Mouse (Mus musculus) cortical plate, adult 2 months (tissue): ENCODE data around the gene Cyb5r2.

ENCODE experiments used
- CTCF ChIP-seq: fragments of 200-500 bp; IDR thresholded peaks from 2 replicates; pipeline ENCODE4 v1.5.1; 2011; ENCODE audit warnings: mild to moderate bottlenecking, control low read depth, low read length; ENCODE audit not compliant: insufficient read depth; ENCODE audit errors: extremely low read depth
- POLR2A ChIP-seq: fragments of 200-500 bp; IDR thresholded peaks from 2 replicates; pipeline ENCODE4 v1.6.1; 2011; ENCODE audit warnings: mild to moderate bottlenecking, low read length, control low read depth; ENCODE audit not compliant: insufficient read depth; ENCODE audit errors: extremely low read depth

DNA sequence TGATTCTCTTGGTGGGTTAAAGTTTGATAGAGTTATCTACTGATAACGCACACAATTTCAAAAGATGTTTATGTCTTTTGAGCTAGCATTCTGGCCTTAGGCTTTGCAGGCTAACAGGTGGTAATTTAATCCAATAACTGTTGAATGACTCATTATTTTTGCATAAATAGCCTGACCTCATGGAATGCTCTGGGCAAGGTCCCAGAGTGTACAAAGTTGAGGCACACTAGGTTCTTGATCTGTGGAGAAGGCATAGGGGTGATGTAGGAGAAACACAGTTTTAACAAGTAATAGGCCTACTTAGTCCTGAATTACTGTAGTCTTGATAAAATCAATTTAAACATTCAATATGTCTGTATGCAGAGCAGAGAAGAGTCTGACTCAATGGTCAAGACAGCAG is 20.4 kb upstream of the Cyb5r2 start:
- TF ChIP-seq POLR2A, result no peak
- no peak for TF ChIP-seq CTCF
